Mouse (Mus musculus) kidney, adult 2 months (tissue): Measurements from ENCODE around the gene BC055324. TPM values are rescaled to one million over a fixed set of nuclear protein-coding genes. Genes with fewer than 3 reads are reported as not detected.

Experiments used
- DNase-seq: peaks from one replicate; pipeline ENCODE4 v3.0.0; 2021
- H3K27ac ChIP-seq: fragments of 200-500 bp; 2 replicates; pipeline ENCODE4 v1.5.1; 2012; ENCODE audit warnings: low read depth, low read length, control low read depth, inconsistent platforms; ENCODE audit not compliant: insufficient read depth
- H3K27me3 ChIP-seq: fragments of 200-500 bp; replicated peaks from 2 replicates; pipeline ENCODE4 v1.6.1; 2012; ENCODE audit warnings: mild to moderate bottlenecking, moderate library complexity, low read length, inconsistent platforms; ENCODE audit not compliant: control insufficient read depth, insufficient read depth
- H3K36me3 ChIP-seq: fragments of 200-500 bp; 2 replicates; pipeline ENCODE4 v1.6.1; 2012; ENCODE audit warnings: mild to moderate bottlenecking, moderate library complexity, low read length, inconsistent platforms; ENCODE audit not compliant: control insufficient read depth, insufficient read depth
- H3K4me1 ChIP-seq: fragments of 200-500 bp; 2 replicates; pipeline ENCODE4 v1.6.1; 2011; ENCODE audit warnings: low read length; ENCODE audit not compliant: control insufficient read depth, insufficient read depth
- H3K4me3 ChIP-seq: fragments of 200-500 bp; 2 replicates; pipeline ENCODE4 v1.5.1; 2011; ENCODE audit warnings: mild to moderate bottlenecking, low read depth, low read length, control low read depth; ENCODE audit not compliant: insufficient read depth
- CTCF ChIP-seq: fragments of 200-500 bp; conservative IDR thresholded peaks from 2 replicates; pipeline ENCODE4 v1.5.1; 2011; ENCODE audit warnings: low read depth, mild to moderate bottlenecking, control low read depth, low read length, moderate library complexity, mixed read lengths; ENCODE audit not compliant: insufficient read depth, insufficient read length
- POLR2A ChIP-seq: fragments of 200-500 bp; IDR thresholded peaks from one replicate; pipeline ENCODE4 v1.6.1; 2011; ENCODE audit warnings: low read depth, low read length, control low read depth
- WGBS: fragments of 180-500 bp; shearing (Covaris S2); methylation state at CpG from one replicate; pipeline ENCODE4 v1.1.7; 2018; 5-methylcytosine and 5-hydroxymethylcytosine counted together
- polyA plus RNA-seq: library from polyadenylated mRNA; depleted of rRNA; stranded (reverse); fragments of >200 nt; gene quantifications from 2 replicates; pipeline ENCODE4 v1.2.3, GENCODE M21; 2012

BC055324 gene
- polyA plus RNA-seq, 1 experiment, result 1.0 TPM

DNA sequence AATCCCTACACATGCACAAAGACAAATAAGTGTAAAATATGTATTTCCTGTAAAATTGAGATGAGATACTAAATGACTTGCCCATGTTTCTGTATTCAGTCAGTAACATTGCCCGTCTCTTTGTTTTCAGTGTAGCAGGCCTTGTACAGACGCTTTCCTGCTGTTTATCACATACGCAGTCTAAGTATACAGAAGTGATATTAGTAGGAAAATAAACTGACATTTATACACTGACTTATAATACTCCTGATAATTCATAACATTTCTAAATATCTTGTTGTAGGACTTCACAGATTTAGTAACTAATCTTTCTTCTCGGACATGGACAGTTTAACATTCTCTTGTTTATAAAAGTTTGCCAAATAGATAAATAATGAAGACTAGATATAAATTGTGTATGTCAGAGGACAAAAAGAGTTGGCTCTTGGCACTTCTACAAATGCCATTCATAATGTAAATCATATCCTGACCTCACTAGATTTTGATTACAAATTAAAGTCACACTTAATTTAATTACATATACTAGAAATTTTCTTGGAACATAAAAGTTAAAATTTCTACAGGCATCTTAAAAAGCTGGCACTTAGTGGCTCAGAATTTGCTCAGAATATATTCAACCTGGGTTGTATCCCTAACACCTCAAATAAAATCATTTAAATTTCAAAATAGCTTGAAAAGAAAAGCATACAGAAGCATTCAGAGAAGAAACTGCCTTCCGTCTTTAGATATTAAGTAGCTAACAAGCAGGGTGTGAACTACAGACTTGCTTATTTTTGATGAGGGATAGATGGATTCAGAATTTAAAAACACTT is 77.0 kb downstream of the BC055324 start:
- TF ChIP-seq POLR2A, result no peak
- TF ChIP-seq CTCF, result no peak
- H3K4me1 ChIP-seq, result no peaks in the 10 kb centered on the region
- WGBS, result 89% methylated on average over 5 of the region's 5 CpGs
- no peaks in the 10 kb centered on the region for H3K36me3 ChIP-seq
- H3K27ac ChIP-seq, result no peak overlapping the region
- no peak overlapping the region for H3K4me3 ChIP-seq
- no peaks in the 10 kb centered on the region for H3K27me3 ChIP-seq
- no peak for DNase-seq

GRCm38 (mm10) chr1:163911981-163912380 is 82.6 kb downstream of the BC055324 start:
- H3K27ac ChIP-seq, result no peak overlapping the region
- H3K27me3 ChIP-seq, result no peaks in the 10 kb centered on the region
- TF ChIP-seq CTCF, result no peak
- no peak for TF ChIP-seq POLR2A
- DNase-seq, result no peak
- H3K36me3 ChIP-seq, result no peaks in the 10 kb centered on the region
- no peaks in the 10 kb centered on the region for H3K4me1 ChIP-seq
- no peak overlapping the region for H3K4me3 ChIP-seq
- WGBS, result 92% methylated on average over 11 of the region's 11 CpGs

GRCm38 (mm10) chr1:163910785-163911184 is 83.8 kb downstream of the BC055324 start:
- Histone ChIP-seq H3K36me3 (no peaks in the 10 kb centered on the region), H3K4me3 (no peak overlapping the region), H3K27ac (no peak overlapping the region), H3K27me3 (no peaks in the 10 kb centered on the region), H3K4me1 (no peaks in the 10 kb centered on the region)
- TF ChIP-seq POLR2A, result no peak
- no peak for TF ChIP-seq CTCF
- no peak for DNase-seq
- 95% methylated on average over 9 of the region's 9 CpGs for WGBS

GRCm38 (mm10) chr1:163910343-163910742 is 84.3 kb downstream of the BC055324 start:
- peak; percentile 58 for DNase-seq
- 3% methylated on average over 2 of the region's 2 CpGs for WGBS
- Histone ChIP-seq H3K27me3 (no peaks in the 10 kb centered on the region), H3K36me3 (no peaks in the 10 kb centered on the region), H3K27ac (no peak overlapping the region), H3K4me1 (no peaks in the 10 kb centered on the region), H3K4me3 (no peak overlapping the region)
- TF ChIP-seq CTCF (no peak), POLR2A (no peak)

DNA sequence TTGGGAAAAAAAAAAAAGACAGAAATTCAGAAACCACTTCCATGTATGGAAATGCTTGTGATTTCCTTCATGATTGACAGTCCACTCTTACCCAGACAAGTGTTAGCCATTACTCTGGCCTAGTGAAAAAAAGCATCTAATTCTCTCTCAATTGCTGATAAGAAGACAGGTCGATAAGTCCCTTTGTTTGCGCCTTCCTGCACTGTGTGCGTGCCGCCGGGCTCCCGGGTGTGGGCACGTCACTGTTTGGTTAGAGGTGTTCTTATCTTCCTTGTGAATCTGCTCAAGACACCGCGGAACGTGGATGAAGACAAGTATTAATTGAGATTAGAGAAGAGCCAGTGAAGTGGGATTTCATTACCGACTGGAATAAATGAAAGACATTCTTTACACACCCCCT is 86.2 kb downstream of the BC055324 start:
- Histone ChIP-seq H3K4me1 (no peaks in the 10 kb centered on the region), H3K36me3 (no peaks in the 10 kb centered on the region), H3K27ac (no peak overlapping the region), H3K27me3 (no peaks in the 10 kb centered on the region), H3K4me3 (no peak overlapping the region)
- 86% methylated on average over 11 of the region's 11 CpGs for WGBS
- no peak for DNase-seq
- TF ChIP-seq POLR2A, result no peak
- TF ChIP-seq CTCF, result no peak

- no peak for DNase-seq
- no peak for TF ChIP-seq CTCF
- Histone ChIP-seq H3K4me1 (no peaks in the 10 kb centered on the region), H3K36me3 (no peaks in the 10 kb centered on the region), H3K27me3 (no peaks in the 10 kb centered on the region), H3K27ac (no peak overlapping the region), H3K4me3 (no peak overlapping the region)
- 34% methylated on average over 4 of the region's 4 CpGs for WGBS
Observed at GRCm38 (mm10) chr1:163907007-163907811, 87.4 kb downstream of the BC055324 start.

GRCm38 (mm10) chr1:163903411-163903810 is 91.2 kb downstream of the BC055324 start:
- Histone ChIP-seq H3K4me1 (no peaks in the 10 kb centered on the region), H3K27me3 (no peaks in the 10 kb centered on the region), H3K4me3 (no peak overlapping the region), H3K36me3 (no peaks in the 10 kb centered on the region), H3K27ac (no peak overlapping the region)
- no peak for DNase-seq
- WGBS, result 88% methylated on average over 3 of the region's 3 CpGs
- TF ChIP-seq CTCF (no peak), POLR2A (no peak)
